Mouse (Mus musculus) E14TG2a.4 (cell line): ENCODE results near the gene Ppp1r37.

Source experiments
- CTCF ChIP-seq: conservative IDR thresholded peaks from 2 replicates; pipeline ENCODE4 v1.5.1; 2014; ENCODE audit warnings: low read length
- NANOG ChIP-seq: IDR thresholded peaks from 2 replicates; pipeline ENCODE4 v1.6.1; 2014; ENCODE audit warnings: borderline replicate concordance, low read length, mixed read lengths
- POU5F1 ChIP-seq: IDR thresholded peaks from 2 replicates; pipeline ENCODE4 v1.6.1; 2014; ENCODE audit warnings: low read length, borderline replicate concordance

DNA sequence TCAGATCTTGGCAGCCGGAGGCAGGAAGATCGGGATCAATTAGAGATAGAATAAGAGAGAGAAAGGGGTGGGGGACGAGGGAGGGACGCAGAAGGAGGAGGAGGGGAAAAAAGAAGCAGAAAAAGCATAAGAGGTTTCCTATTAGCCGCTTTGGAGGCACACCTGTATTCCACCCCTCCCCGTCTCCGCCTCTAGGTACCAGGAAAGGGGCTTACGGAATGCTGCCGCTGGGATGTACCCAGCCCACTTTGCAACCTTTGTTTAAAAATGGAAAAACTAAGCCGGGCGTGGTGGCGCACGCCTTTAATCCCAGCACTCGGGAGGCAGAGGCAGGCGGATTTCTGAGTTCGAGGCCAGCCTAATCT is 10.9 kb upstream of the Ppp1r37 start:
- TF ChIP-seq CTCF: no peak
- no peak for TF ChIP-seq NANOG
- no peak for TF ChIP-seq POU5F1
